Mouse (Mus musculus) cerebellum, adult 9-10 months (tissue): ENCODE results near the gene Phlda3.
A peak's percentile ranks its signal among the peaks of the same experiment; 100 is the strongest.

Experiments used
- DNase-seq: peaks from one replicate; pipeline ENCODE4 v3.0.0; 2022

Gene Phlda3

DNA sequence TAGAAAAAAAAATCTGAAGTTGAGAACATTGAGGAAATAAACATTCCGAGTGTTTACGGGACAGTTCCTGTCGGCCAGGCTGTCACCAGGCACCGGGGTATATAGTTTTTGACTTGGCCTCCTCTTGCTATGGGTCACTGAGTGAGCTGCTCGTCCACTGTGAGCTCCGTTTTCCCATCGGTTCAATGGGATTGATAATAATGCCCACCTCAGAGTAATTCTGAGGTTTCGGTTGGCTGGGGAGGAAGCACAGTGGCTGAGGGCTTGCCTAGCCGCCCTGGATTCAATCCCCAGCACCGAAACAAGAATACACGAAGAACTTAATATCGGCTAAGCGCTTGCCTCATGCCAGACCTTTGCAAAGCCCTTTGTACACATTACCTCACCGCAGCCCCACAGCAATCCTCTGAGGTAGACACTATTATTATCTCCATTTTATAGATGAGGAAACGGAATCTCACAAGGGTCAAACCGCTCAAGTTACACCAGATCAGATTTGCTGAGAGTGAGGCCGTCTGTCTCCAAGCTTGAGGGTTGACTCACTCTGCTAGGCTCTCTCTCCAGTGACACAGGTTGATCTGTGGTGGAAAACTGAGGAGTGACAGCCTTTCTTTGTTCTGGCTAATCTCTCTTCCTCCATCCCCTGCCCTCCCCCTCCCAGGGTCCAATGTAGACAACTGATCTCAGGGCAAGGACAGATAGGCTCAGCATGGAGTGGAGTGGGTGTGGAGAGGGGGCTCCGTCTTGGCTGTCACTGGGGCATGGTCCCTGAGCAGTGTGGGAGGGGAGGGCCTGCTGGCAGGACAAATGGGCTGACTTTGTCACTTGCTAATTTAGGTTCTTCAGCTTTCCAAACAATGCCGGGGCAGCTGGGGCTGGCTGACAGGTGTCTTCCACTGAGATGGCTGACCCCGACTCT lies 28.6 kb downstream of the Phlda3 start:
- DNase-seq, result no peak

DNA sequence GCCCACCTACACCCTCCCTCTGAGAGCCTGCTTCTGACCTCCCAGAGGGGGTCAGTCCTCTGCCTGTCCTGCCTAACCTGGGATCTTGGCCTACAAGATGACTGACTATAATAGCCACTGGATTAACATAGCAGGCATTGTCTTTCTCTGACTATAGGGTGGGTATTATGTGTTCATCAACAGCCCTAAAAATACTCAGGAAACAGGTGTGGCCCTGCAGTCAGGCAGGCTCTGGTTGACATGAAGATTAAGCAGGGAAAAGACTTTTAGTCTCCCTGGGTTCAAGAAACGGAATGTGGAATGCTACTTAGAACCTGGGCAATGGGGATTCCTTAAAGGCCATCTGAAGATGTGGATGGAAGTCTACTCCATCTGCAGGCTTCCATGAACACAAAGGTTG lies 32.6 kb downstream of the Phlda3 start:
- DNase-seq, result no peak

DNA sequence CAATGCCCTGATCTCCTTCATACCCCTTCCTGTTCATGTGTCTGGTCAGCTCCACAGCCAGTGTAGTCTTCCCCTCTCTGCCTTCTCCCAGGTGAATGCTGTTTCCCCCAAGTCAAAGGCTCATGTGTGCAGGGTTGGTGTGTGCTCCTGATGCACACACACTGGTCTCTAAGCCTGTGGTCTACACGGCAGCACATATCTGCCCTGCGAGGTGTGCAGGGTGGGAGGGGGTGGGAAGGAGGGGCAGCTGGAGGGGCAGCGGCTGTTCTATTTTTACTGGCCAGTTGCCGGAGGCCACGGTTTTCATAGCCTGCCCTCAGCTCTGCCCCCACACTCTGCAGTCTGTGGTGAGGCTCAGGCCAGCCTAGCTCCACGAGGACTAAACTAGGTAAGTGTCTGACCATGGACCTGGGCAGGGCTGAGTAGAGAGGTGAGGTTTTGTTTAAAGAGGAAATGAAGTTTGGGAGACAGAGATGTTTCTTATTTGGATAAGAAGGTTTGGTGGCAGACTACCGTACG lies 33.2 kb downstream of the Phlda3 start:
- DNase-seq, result no peak

DNA sequence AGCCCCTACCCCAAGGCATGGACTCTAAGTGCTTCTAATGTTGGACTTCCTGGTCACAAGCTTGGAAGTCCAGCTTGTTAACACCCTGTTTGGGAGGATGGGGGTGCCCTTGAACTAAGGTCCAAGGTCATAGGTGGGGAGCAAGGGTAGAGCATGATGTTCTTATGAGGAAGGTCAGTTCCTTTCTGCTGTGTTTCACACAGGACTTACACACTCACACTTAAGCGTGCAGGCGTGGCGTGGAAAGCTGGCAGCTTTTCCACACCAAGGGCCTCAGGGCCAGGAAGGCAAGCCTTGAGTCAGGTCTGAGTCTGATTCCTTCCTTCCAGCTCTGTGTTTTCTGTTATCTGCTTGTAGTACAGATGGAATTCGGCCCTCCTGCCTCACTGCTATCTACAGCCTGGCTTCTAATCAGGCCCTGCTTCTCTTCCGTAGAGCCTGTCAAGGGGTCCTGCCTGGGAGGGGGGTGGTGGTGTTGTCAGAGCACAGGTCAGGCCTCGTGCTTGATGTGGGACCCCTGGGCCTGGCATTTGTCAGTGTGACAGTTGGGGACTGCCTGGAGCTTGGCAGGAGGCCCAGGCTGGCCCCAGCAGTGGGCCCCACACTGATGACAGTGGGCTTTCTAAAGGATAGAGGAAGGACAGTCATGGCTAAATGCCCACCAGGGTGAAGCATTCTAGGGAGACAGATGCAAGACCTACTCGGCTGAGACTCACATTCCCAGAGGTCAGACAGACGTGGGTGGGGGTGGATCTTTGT lies 34.5 kb downstream of the Phlda3 start:
- no peak for DNase-seq

DNA sequence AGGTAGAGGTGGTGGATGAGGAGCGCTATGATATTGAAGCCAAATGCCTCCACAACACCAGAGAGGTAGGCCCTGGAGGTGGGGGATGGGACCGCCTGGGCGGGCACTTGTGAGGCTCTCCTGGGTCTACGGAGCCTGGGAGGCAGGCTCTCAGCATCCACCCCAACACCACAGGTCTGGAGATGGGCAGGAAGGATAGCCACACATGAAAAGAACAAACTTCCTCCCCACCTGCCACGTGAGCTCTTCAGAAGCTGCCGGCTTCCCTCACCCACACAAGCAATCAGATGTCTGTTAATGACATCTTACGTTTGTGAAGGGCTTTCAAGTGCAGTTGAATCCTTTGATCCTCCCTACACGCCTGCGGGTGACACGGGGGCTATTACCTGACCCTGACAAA lies 41.6 kb downstream of the Phlda3 start:
- DNase-seq, result no peak

DNA sequence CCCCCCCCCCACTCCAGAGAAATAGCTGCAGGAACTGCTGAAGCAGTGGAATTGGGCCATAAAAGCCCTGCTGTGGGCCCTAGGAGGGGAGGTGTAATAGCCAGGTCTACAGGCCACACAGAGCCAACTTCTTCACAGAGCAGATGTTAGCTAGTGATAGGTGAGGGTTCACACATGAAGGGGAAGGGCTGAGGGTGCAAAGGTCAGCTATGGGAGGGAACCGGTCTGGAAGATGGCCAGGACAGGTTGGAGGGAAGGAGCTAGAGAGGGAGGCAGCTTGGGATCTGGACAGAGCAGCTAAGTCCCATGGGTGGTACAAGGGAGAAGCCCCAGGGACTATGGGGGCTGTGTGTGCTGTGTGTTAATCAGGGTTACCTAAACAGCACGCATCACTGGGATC lies 44.3 kb downstream of the Phlda3 start:
- no peak for DNase-seq

DNA sequence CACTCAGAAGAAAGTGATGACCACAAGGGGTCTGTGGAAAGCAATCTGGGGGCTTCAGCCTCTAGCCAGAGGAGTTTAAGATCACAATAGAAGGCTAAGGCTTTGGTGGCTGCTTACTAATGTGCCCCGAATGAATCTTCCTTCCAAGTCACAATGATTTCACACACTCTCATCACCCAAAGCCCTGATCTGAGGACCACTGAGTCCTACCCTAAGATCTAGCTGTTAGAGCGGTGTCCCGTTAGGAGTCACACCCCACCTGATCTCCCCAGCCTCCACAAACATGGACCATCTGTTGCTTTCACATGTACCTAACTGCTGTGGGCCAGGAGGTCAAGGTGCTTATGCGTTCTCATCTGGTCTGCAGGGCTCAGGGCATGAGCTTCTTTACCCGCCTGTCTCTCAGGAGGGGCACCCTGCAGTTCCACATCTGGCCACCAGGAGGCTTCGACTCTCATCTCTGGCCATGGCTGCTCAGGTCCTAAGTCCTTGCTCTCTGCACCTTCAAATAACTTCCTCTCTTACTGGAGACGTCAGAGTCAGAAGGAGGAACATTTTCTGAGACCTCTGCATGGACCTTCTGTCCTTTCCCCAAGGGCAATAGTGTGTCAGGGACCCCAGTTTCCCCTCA lies 45.2 kb downstream of the Phlda3 start:
- DNase-seq, result peak; percentile 65

DNA sequence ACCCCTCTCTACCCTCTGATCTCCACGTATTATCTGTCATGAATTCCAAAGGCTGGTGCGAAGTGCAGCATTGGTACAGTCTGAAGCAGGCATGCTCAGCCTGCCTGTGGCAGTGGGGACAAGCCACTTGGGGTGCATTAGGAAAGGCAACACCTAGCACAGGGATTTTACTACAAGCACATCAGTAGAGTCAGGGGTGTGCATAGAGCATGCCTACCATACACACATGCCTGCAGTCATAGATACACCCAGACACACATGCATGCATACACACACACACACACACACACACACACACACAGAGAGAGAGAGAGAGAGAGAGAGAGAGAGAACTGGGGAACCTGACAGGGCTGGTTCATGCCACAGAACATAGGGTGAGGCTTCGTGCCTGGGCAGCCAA lies 46.3 kb downstream of the Phlda3 start:
- no peak for DNase-seq

DNA sequence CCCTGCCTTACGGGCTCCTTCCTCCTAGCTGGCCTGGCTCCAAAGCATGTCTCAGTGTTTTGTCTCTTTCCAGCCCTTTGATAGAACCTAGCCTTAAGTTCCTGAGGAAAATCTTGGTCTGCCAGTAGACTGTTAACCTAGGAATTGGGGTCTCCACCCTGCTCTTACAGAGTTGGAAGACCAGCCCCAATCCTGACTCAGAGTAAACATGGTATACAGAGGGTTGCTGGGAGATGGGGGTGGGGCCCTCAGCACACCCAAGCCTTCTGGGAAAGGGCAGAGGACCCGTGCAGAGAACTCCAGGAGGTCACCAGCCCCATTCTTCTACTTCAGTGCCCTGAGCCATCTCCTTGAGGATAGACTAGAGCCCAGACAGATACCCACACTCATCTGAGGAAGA lies 46.7 kb downstream of the Phlda3 start:
- no peak for DNase-seq

DNA sequence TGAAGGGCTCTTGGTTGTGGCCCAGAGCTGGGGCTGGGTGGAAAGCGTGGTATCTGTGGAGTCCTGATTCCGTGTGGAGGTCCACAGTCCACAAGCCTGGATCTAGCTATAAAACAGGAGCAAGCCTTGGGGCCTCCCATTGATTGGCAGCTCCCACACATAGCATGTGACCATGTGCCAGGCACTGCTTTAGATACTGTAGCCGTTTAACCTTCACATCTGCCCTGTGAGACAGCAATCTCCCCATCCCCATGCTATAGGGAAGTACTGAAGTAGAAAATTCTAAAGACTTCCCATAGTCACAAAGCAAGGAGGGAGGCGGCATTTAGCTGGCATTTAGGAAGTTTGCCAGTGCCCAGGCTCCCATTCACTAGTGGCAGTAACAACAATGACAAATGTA lies 47.2 kb downstream of the Phlda3 start:
- no peak for DNase-seq

DNA sequence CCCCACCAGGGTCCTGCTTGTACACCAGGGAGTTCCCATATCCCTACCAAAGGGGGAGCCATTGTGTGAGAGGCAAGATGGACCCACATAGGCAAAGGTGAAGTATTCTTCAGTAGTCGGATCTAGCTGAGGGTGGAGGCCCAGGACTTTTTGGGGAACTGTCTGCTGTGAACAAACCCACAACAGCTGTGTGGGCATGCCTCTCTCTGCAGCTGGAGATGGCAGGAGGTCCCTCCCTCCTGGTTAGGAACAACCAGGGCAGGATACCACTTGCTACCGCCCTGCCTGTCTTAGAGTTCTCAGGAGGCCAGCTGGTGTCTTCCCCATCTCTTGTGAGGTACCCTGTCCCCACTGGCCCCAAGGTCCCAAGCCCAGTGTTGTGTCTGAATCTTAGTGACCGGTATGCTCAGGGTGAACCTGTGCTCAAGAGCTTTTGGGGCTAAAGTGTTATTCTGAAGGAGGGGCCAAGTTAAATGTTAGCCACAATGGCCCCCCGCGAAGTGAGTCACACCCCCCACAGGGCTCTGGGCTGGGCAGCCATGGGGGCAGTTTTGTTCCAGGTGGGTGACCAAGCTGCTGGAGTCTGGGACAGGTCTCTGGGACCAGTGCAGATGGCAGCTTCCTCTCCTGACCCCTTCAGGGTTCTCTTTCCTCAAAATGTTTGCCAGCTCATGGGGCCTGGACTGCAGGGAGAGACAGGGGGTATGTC lies 47.9 kb downstream of the Phlda3 start:
- no peak for DNase-seq

DNA sequence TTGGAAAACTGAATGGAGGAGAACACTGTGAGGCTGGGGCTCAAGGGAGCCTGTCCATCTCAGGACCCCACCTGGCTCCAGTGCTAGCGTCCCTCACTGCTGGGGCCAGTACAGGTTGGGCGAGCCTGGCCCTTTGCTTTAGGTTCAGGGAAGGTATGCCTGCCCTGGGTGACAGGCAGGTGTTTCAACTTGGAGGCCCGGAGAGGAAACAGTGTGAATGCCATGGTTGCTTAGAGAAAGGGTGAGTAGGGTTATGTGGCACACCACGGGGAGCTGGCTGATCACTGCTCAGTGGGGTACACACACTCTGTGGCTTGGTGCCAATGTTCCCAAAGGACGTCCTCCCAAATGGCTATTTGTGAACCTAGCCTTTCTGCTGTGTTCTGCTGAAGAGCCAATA lies 48.6 kb downstream of the Phlda3 start:
- no peak for DNase-seq

DNA sequence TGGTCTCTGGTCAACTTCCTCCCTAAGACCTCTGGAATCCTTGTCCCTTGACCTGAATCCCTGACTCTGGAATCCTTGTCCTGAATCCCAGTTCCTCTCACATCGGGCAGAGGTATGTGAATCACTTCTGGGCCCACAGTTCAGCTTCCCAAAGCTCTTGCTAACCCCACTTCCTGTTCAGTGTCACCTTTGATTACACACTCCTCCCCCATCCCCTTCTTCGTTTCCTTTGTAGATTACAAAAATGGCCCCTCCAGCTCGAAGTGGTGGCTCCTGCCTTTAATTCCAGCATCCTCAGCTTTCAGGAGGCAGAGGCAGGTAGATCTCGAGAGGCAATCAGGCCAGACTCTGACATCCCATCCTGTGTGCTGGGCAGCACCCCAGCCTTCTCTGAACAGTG lies 51.7 kb downstream of the Phlda3 start:
- DNase-seq, result no peak

DNA sequence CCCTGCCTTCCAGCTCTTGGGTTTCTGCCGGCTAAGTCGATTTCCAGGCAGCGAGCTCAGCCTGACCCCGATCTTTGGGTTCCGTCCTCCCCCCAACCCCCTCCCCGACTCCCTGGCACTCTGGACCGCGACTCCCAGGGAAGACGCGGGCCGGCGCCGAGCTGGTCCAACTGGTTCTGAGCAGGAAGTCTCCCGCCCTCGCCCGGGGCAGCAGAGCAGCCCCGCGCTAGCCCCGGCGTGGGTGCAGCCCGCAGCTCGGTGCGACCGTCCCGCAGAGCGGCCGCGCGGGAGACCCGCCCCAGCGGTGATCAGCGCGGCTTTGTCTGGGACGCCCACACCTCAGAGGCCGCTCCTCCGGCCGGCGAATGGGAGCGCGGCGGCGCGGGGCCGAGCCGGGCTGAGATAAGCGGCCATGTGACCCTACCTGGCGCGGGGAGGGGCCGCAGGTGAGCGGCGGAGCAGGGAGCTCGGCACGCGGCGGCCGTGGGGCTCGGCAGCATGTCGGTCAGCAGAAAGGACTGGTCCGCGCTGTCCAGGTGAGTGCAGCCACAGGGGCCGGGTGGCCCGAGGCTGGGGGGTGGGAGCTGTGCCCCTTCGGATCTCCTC lies 52.7 kb downstream of the Phlda3 start, which contains the start of gene Lad1:
Gene Lad1 (plus strand): TSS at position 118 of the 606 bp plus-strand sequence.
- no peak for DNase-seq
